Mouse (Mus musculus) cortical plate, adult 2 months (tissue): ENCODE data around the gene Smtn. TPM values are rescaled to one million over a fixed set of nuclear protein-coding genes. Genes with fewer than 3 reads are reported as not detected.

Experiments used
- H3K27ac ChIP-seq: fragments of 200-500 bp; 2 replicates; pipeline ENCODE4 v1.5.1; 2012; ENCODE audit warnings: low read length, control low read depth, inconsistent platforms; ENCODE audit not compliant: insufficient read depth
- H3K4me1 ChIP-seq: fragments of 200-500 bp; 2 replicates; pipeline ENCODE4 v1.6.1; 2011; ENCODE audit warnings: low read length; ENCODE audit not compliant: control insufficient read depth, insufficient read depth
- H3K4me3 ChIP-seq: fragments of 200-500 bp; 2 replicates; pipeline ENCODE4 v1.5.1; 2011; ENCODE audit warnings: mild to moderate bottlenecking, low read length, control low read depth; ENCODE audit not compliant: insufficient read depth
- CTCF ChIP-seq: fragments of 200-500 bp; IDR thresholded peaks from 2 replicates; pipeline ENCODE4 v1.5.1; 2011; ENCODE audit warnings: mild to moderate bottlenecking, control low read depth, low read length; ENCODE audit not compliant: insufficient read depth; ENCODE audit errors: extremely low read depth
- POLR2A ChIP-seq: fragments of 200-500 bp; IDR thresholded peaks from 2 replicates; pipeline ENCODE4 v1.6.1; 2011; ENCODE audit warnings: mild to moderate bottlenecking, low read length, control low read depth; ENCODE audit not compliant: insufficient read depth; ENCODE audit errors: extremely low read depth
- polyA plus RNA-seq: library from polyadenylated mRNA; depleted of rRNA; stranded (reverse); fragments of >200 nt; gene quantifications from 2 replicates; pipeline ENCODE4 v1.2.3, GENCODE M21; 2012

Smtn gene
- polyA plus RNA-seq, 1 experiment = 4.9 TPM

GRCm38 (mm10) chr11:3539111-3539825 lies 1.1 kb downstream of the Smtn start:
- Histone ChIP-seq H3K4me3 (peak overlapping the region; percentile 43), H3K4me1 (no peaks in the 10 kb centered on the region), H3K27ac (no peak overlapping the region)
- no peak for TF ChIP-seq CTCF
- peak; percentile 48; the same call in 1 of the 2 replicates for TF ChIP-seq POLR2A

GRCm38 (mm10) chr11:3538341-3538740 lies 2.1 kb downstream of the Smtn start:
- H3K4me3 ChIP-seq = peak overlapping the region; percentile 43; the same call in 1 of the 2 replicates
- TF ChIP-seq POLR2A = no peak
- no peak overlapping the region for H3K27ac ChIP-seq
- no peaks in the 10 kb centered on the region for H3K4me1 ChIP-seq

- TF ChIP-seq POLR2A = no peak
- no peak for TF ChIP-seq CTCF
- Histone ChIP-seq H3K4me3 (no peak overlapping the region), H3K4me1 (no peaks in the 10 kb centered on the region), H3K27ac (no peak overlapping the region)
Observed at GRCm38 (mm10) chr11:3537711-3538110, 2.7 kb downstream of the Smtn start.

- Histone ChIP-seq H3K4me3 (no peak overlapping the region), H3K4me1 (no peaks in the 10 kb centered on the region)
- TF ChIP-seq CTCF (no peak), POLR2A (no peak)
Observed at GRCm38 (mm10) chr11:3536745-3537333, 3.6 kb downstream of the Smtn start.

GRCm38 (mm10) chr11:3536082-3536481 lies 4.3 kb downstream of the Smtn start:
- Histone ChIP-seq H3K4me1 (no peaks in the 10 kb centered on the region), H3K4me3 (peak overlapping the region; percentile 58; the same call in 1 of the 2 replicates), H3K27ac (peak overlapping the region; percentile 70; the same call in 1 of the 2 replicates)
- TF ChIP-seq CTCF (no peak), POLR2A (no peak)

More at GRCm38 (mm10) chr11:3536745-3537333, 3.6 kb downstream of the Smtn start:
- H3K27ac ChIP-seq = no peak overlapping the region

- Histone ChIP-seq H3K4me1 (no peaks in the 10 kb centered on the region), H3K27ac (peak overlapping the region; percentile 70), H3K4me3 (peak overlapping the region; percentile 58)
- TF ChIP-seq CTCF = peak; percentile 81
- TF ChIP-seq POLR2A = no peak
Observed at GRCm38 (mm10) chr11:3535406-3535986, 4.9 kb downstream of the Smtn start.

GRCm38 (mm10) chr11:3534956-3535355 lies 5.5 kb downstream of the Smtn start:
- H3K27ac ChIP-seq = no peak overlapping the region
- no peaks in the 10 kb centered on the region for H3K4me1 ChIP-seq
- no peak overlapping the region; the same call in 1 of the 2 replicates for H3K4me3 ChIP-seq
- no peak for TF ChIP-seq CTCF
- no peak for TF ChIP-seq POLR2A

- Histone ChIP-seq H3K27ac (no peak overlapping the region), H3K4me1 (no peaks in the 10 kb centered on the region), H3K4me3 (no peak overlapping the region)
- TF ChIP-seq POLR2A (no peak), CTCF (no peak)
Observed at GRCm38 (mm10) chr11:3533406-3533932, 6.9 kb downstream of the Smtn start.

GRCm38 (mm10) chr11:3532101-3532931 lies 8.1 kb downstream of the Smtn start:
- Histone ChIP-seq H3K27ac (no peak overlapping the region), H3K4me1 (no peaks in the 10 kb centered on the region), H3K4me3 (no peak overlapping the region)
- TF ChIP-seq CTCF = no peak
- TF ChIP-seq POLR2A = no peak
